Mouse (Mus musculus) cerebellum, adult 9-10 months (tissue): ENCODE measurements around the gene Gm8068.
"Not testable (repeated sequence)": the region's sequence is repeated elsewhere in the genome, so short reads cannot be mapped to it uniquely, and the experiment has no call there.

Experiments used
- DNase-seq: peaks from one replicate; pipeline ENCODE4 v3.0.0; 2022

Gm8068 gene

GRCm38 (mm10) chr14:41701785-41702184 lies at the start of gene Gm8068:
Gene Gm8068 (minus strand): TSS chr14:41701885.
- not testable (repeated sequence) for DNase-seq

- not testable (repeated sequence) for DNase-seq
Measured at GRCm38 (mm10) chr14:41750514-41750913, 48.8 kb upstream of the Gm8068 start, which contains the start of gene Gm7929. Gene Gm7929 (minus strand): TSS chr14:41750614.

- not testable (repeated sequence) for DNase-seq
Measured at GRCm38 (mm10) chr14:41723437-41723836, 21.8 kb upstream of the Gm8068 start.

- DNase-seq: not testable (repeated sequence)
Measured at GRCm38 (mm10) chr14:41717180-41717579, 15.5 kb upstream of the Gm8068 start.

GRCm38 (mm10) chr14:41648176-41648575 lies 53.5 kb downstream of the Gm8068 start:
- DNase-seq: not testable (repeated sequence)
